Mouse (Mus musculus) neural tube, embryonic 10.5 days (tissue): ENCODE results near the gene Arhgap23.

Experiments
- DNase-seq: peaks from one replicate; pipeline ENCODE4 v3.0.0-alpha.2; 2017; ENCODE audit warnings: low spot score; ENCODE audit errors: extremely low spot score

Gene Arhgap23

DNA sequence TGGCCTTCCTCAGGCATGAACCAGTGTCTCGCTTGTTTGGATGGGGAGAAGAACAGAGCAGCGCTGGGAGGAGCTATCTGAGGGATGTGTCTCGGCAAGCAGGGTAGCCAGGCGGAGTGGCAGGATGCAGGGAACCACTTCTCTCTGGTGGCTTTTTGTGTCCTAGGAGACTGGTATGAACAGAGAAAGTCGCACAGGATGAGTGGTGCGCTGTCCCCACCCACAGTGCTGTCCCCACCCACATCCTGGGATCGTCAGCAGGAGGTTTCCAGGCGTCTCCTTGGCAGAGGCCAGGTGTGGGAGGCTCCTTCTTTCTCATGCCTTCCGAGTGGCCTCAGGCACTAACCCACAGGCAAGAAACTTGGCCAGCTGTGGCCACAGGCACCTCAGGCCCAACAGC is 87.0 kb downstream of the Arhgap23 start:
- DNase-seq = no peak

DNA sequence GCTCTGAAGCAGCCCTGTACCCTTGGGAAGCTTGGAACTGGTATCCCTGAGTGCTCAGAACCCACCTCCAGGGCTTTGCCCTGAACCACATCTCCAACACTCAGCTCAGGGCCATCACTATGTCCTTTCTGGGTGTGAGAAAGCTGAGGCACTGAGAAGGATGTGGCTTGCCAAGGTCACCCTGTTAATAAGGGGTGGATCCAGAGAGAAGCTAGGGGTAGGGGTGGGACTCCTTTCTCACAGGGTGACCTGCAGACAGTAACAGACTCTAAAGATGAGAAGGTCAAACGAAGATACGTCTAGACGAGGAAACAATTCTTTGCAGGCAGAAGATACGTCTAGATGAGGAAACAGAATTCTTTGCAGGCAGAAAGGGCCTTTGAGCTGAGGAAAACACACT is 87.5 kb downstream of the Arhgap23 start:
- DNase-seq = no peak

GRCm38 (mm10) chr11:97505784-97506183 is 90.5 kb downstream of the Arhgap23 start:
- no peak for DNase-seq

- DNase-seq = no peak
Observed at GRCm38 (mm10) chr11:97506331-97506730, 91.0 kb downstream of the Arhgap23 start.

DNA sequence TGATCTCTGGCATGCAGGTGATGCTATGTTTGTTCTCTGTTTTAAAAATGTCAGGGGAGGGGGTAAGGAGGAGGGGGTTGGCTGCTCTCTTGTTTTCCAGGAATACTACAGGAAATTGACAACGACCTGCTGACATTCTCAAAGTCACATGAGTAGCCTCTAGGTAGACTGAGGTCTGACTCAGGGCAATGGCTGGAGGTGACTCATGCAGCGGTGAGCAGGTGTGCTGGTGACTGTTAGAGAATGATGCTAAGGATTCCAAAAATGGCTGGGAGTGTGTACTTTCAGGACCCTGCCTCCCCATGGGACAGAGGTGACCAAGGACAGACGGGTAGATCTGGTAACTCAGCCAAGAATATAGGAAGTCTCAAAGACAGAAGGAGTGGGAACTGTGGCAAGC is 92.9 kb downstream of the Arhgap23 start:
- no peak for DNase-seq

DNA sequence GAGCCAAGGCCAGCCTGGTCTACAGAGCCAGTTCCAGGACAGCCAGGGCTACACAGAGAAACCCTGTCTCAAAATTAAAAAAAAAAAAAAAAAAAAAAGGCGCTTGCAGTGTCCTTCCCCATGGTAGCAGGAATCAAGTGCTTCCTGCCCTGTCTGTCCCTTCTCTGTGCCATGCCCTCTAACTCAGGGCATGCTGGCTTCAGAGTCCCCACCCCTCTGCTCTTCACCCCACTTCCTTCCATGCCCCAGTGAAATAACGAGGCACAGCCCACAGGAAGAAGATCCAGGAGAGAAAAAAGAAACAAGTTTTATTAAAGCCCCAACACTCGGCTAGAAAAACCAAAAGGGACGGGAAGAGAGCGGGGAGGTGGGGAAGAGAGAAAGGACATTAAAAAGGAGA is 93.7 kb downstream of the Arhgap23 start:
- DNase-seq = no peak

DNA sequence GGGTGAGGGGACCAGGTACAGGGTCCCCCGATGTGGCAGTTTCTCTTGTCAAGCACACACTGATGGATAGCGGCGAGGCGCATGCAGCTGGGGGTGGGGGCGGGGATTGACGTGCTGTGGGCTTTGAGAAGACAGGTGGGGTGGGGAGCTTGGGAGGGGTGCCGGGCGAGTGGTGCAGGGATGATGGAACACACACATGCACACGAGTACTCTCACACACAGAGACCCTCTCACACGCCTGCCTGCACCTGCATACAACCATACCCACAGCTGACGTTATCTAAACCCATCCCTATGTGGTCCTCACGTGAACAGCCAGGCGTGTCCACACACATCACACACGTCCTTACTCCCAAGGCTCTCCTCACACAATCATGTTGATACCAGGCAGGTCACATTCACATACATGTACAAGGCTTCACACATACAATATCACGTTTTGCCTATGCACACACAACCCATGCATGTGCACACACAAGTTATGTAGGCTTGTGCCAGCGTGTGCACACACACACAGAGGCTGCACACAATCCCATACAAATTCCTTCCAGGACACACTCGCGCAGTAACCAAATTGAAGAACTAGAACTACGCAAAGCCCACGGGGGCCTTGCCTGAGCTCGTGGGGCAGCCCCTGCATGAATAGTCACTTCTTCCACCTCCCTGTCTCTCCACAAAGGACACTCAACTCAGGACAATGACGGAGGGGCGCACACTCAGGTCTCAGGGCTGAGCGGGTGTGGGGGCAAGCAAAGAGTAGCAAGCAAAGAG is 94.6 kb downstream of the Arhgap23 start:
- no peak for DNase-seq

DNA sequence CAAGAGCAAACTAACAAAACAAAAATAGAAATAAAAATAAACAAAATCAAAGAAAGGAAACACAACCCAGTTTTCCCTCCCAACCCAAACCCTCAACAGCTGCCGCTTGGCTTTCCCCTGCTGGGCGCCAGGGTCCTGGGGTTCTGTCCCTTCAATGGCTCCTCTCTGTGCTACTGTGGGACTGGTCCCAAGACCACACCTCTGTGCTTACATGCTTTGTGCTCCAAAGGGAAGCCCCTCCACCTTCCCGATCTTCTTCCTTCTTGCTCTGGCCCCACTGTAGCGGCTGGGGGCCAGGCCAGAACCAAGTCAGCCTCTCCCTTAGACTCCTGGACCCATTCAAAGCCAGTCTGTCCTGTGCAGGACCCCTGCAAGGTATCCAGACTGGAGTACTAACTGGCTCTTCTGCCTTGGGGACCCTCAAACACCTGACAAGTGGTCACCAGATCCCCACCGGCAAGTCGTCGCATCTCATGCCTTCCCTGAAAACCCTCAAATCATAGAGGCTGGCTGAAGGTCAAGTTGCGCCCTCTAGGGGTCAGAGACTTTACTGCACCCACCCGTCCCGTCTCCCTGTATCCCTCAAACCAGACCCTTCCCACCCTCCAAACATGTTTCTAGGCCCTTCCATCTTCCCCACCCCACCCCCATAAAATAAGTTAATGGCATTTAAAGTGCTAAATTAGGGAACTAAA is 95.8 kb downstream of the Arhgap23 start:
- DNase-seq = peak; percentile 80

GRCm38 (mm10) chr11:97511661-97512369 is 96.5 kb downstream of the Arhgap23 start:
- no peak for DNase-seq

DNA sequence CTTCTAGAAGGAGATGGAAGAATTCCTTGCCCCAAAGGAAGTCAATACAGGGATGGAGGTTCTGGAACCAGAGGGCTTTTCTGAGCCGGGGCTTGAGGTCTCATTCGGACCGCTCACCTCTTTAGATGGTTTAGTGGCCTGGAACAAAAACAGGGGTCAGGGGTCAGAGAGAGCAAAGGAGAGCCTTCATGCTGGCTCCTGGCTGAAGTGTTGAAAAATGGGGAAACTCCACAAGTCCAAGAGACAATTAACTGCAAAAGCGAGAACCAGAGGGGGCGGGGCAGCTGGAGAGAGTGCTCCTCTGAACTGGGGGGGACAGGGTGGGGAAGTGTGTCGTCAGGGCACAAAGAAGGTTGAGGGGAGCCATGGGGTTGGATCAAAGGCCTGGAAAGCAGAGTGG is 97.2 kb downstream of the Arhgap23 start:
- DNase-seq = no peak

DNA sequence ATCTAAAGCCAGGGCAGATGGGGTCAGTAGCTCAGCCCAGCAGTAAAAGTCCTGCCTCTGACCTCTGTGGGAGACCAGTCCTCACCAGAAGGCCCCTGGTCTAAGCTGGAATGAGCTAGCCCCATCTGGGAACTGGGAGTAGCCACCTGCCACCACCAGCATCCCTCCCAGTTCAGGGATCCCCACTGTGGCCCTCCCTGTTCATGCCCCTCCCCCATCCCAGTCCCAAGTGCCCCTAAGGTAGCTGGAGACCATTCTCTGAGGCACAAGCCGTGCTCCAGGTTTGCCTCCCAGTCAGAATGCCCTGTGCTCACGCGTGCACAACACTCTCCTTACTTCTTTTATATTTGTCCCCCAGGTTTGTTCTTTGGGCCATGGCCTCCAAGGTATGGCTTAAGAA is 97.7 kb downstream of the Arhgap23 start:
- no peak for DNase-seq

DNA sequence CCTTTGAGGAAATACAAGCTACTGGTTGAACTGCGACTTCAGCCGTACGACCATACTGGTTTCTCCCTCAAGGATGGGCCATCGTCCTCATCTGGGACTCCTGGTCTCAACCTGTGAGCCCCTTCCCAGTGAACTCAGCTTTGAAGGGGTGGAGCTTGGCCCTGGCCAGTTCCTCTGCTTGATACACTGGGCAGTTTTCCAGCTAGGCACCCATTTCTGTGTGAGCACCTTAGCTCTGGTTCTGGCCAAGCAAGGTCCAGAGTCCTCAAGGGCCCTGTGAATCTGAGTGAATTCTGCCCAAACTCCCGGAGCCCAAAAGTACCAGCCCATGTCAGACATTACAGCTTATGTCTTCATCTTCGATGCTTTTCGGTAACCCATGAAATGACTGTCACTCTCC is 105.2 kb downstream of the Arhgap23 start:
- DNase-seq = no peak

GRCm38 (mm10) chr11:97521741-97522474 is 106.6 kb downstream of the Arhgap23 start:
- no peak for DNase-seq

GRCm38 (mm10) chr11:97523107-97523506 is 107.8 kb downstream of the Arhgap23 start:
- DNase-seq = no peak

DNA sequence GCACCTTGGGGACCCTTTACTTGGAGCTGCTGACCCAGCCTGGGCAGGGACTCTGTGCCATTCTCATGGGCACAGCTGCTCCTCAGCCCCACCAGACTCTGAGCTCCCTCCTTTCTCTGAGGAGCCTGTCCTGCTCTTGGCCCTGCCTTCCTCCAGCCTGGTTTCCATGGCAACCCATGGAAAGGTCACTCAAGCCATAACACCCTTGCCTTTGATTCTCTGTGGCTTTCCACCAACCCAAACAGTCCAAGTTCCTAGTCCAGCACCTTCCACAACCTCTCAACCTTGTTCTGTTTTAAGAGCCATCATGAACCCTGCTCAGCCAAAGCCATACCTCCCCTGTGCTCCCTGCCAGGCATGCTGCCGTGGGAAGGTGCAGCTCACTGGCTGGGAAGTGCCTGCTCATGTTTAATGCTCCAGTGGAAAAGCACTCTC is 108.5 kb downstream of the Arhgap23 start:
- DNase-seq = peak; percentile 67

DNA sequence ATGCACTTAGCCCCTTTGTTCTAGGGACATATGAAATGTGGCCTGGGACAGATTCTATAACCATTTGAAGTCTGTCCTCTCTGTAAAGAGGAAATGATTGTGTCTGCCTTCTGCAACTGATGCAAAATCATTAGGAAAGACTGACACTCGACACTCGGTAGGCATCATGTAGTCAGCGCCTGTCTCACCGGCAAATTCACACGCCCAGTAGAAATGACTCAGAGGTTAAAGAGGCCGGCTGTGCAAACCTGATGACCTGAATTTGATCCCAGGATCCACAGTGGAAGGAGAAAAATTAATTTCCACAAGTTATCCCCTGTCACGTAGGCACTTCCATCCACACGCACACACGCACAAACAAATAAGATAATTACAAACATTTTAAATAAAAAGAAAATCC is 109.0 kb downstream of the Arhgap23 start:
- no peak for DNase-seq

DNA sequence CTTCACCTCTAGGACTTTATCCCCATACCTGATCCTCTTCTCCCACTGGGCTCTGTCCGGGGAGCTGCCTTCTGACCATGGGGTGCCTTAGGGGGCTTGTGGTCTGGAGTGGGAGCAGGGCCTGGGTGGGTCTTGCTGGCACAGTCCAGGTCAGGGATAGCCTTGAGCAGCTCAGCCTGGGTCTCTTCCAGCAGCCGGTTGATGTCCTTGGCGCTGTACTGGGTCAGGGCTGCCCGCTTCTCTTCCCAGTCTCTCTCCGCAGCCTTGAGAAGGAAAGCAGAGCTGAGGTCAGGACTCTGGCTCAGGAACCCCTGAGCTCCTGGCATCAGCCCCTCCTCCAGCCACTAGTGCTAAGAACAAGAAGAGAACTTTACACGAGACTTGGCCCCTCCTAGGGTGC is 110.0 kb downstream of the Arhgap23 start:
- DNase-seq = no peak

DNA sequence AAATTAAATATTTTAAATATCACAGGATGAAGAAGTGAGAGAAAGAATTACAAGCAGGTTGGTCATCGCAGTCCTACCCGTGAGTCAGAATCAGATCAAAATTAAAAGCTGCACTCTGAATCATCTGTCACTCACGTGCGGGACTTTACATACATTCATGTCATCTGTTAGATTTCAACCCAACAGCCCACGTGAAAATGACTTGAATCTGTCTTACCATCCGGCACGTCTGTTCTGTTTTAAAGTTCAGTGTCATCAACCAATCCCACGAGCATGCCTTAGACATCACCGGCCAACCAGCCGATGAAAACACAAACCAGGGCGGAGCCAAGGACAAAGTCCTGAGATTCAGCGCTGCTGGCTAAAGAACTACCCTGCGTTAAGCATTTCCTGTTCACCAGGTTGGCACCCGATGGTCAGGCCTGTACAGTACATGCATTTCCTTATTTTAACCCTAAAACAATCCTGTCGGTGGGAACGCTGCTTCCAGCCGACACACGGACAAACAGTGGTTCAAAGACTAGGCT is 113.0 kb downstream of the Arhgap23 start:
- no peak for DNase-seq

DNA sequence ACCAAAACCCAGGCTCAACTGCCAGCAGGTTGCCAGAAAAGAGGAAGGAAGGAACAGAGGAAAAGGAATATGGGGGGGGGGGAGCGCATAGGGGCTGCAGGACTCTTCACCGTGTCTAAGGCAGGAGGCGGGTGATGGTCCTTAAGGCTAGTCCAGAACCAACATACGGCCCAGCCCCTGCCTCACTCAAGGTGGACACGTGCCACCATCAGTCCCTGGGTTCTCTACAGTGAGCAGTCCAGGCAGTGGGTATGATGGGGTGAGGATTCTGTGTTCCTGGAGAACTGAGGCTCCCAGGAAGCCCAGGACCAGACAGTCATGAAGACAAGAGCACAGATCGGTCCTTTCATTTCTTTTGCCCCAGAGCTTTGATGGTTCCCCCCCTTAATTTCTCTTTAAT is 114.7 kb downstream of the Arhgap23 start:
- no peak for DNase-seq

GRCm38 (mm10) chr11:97530961-97531360 is 115.6 kb downstream of the Arhgap23 start:
- DNase-seq = no peak
